Mouse (Mus musculus): ENCODE measurements around the gene Cpsf3. TPM values are rescaled to one million over a fixed set of nuclear protein-coding genes. Genes with fewer than 3 reads are reported as not detected.

Gene Cpsf3
- total and polyA plus RNA-seq, 2 experiments = 16.1 to 28.7 TPM

DNA sequence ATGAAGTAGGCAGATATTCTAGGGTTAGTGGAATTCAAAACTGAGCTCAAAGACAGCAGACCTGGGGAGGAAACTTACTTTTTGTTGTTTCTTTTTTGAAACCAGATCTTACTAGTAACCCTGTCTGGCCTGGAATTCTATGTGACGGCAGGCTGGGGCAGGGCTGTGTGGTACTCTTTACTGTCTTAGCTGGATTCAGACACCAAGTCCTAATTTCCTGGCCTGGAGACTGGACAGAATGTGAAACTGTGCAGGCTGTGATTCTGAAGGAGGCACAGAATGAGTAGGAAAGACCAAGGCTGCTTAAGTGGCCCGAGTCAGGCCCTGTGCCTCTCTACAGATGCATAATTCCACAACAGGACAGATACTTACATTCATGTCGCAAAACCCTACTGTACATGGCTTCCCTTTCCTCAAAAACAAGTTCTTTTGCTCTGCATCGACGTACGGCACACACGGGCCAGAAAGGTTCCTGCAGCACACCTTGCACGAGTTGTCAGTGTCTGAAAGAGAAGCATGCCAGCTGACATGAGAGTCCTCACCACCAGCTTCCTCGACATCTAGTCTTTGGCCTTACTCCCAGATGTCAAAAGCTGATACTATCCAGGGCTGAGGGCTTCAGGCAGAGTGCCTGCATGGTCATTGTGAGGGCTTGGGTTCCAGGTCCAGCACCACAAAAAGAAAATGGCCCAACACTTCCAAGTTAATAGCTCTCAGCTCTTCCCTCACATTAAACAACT, 44.6 kb downstream of the Cpsf3 start:
- TF ChIP-seq CTCF (IDR thresholded peaks at IDR 0.05; ENCODE audit: low read depth, low read length) = no peak
- no peak for TF ChIP-seq POLR2A (IDR thresholded peaks at IDR 0.05; ENCODE audit: extremely low read depth, insufficient read depth, low read length)
- peaks cover 52% of the 10 kb centered on the region for H3K36me3 ChIP-seq (ENCODE audit: control insufficient read depth, insufficient read depth, low read length)

DNA sequence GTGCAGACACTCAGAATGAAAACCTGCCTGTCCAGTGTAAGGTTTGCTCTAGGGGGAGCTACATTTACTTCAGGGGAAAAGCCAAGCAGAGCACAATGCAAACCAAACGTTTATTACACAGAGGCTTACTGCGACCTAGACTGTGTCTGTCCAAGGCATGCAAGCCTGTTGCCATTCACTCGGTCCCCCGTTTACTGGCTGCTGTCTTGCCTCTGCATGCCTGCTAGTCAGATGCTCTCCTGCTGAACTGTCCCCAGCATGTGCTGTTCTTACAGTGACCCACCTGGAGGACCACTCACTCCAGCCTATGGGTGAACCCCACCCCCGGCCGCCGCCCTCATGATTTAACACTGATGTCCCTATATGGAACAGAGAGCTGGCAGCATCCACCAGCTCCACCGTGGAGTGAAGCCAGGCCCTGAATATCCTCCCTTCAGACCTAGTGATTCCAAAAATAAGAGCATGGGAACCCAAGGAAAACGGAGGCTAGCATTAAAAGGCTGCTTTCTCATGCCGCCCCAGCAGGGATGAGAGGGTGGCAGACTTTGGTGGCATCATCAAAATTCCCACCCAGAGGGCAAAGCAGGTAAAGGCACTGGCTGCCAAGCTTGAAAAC, 45.9 kb downstream of the Cpsf3 start:
- no peak overlapping the region for H3K9ac ChIP-seq (ENCODE audit: low read depth, low read length)
- TF ChIP-seq POLR2A (IDR thresholded peaks at IDR 0.05; ENCODE audit: extremely low read depth, insufficient read depth, low read length) = no peak
- TF ChIP-seq CTCF (IDR thresholded peaks at IDR 0.05; ENCODE audit: low read depth, low read length) = no peak
- H3K36me3 ChIP-seq (ENCODE audit: control insufficient read depth, insufficient read depth, low read length) = peaks cover 46% of the 10 kb centered on the region
- no peak overlapping the region for H3K4me3 ChIP-seq (ENCODE audit: insufficient read depth, low read depth, low read length)
- DNase-seq (ENCODE audit: extremely low read depth, low read depth, low spot score) = no peak
- WGBS = 88% methylated on average over 10 of the region's 10 CpGs
- H3K27ac ChIP-seq (replicated peaks; ENCODE audit: insufficient read depth, low read depth, low read length) = no peak overlapping the region
- no peaks in the 10 kb centered on the region for H3K79me2 ChIP-seq (ENCODE audit: control insufficient read depth, insufficient read depth, low read length)
- H3K27me3 ChIP-seq (ENCODE audit: control insufficient read depth, insufficient read depth, low read length) = no peaks in the 10 kb centered on the region
- H3K4me1 ChIP-seq (ENCODE audit: control insufficient read depth, insufficient read depth, low read length) = no peaks in the 10 kb centered on the region

More for the DNA sequence above, 44.6 kb downstream of the Cpsf3 start:
- Histone ChIP-seq H3K79me2 (ENCODE audit: control insufficient read depth, insufficient read depth, low read length) (no peaks in the 10 kb centered on the region), H3K4me3 (ENCODE audit: insufficient read depth, low read depth, low read length) (no peak overlapping the region), H3K4me1 (ENCODE audit: control insufficient read depth, insufficient read depth, low read length) (no peaks in the 10 kb centered on the region), H3K27me3 (ENCODE audit: control insufficient read depth, insufficient read depth, low read length) (no peaks in the 10 kb centered on the region), H3K9ac (ENCODE audit: low read depth, low read length) (no peak overlapping the region), H3K27ac (replicated peaks; ENCODE audit: insufficient read depth, low read depth, low read length) (no peak overlapping the region)
- 87% methylated on average over 9 of the region's 9 CpGs for WGBS
- no peak for DNase-seq (ENCODE audit: extremely low read depth, low read depth, low spot score)

DNA sequence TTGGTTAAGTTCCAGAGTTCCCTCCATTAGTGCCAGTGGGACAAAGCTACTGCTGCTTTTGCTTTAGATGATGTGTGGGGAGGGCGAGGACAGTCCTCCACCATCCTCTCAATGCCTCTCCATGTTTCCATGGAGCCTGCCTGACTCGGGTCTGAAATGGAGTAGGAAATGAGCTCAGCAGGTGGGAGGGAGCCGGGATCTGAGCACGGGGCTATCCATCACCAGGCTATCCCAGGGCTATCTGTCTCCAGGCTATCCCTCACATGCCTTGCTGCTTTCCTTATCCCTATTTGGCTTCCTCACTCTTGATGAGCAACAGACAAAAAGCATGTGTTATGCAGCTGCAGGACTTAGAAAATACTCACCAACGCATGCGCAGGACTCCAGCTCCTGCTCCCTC, 46.5 kb downstream of the Cpsf3 start:
- Histone ChIP-seq H3K27ac (replicated peaks; ENCODE audit: insufficient read depth, low read depth, low read length) (no peak overlapping the region), H3K4me3 (ENCODE audit: insufficient read depth, low read depth, low read length) (no peak overlapping the region), H3K4me1 (ENCODE audit: control insufficient read depth, insufficient read depth, low read length) (no peaks in the 10 kb centered on the region), H3K9ac (ENCODE audit: low read depth, low read length) (no peak overlapping the region), H3K36me3 (ENCODE audit: control insufficient read depth, insufficient read depth, low read length) (peaks cover 45% of the 10 kb centered on the region), H3K79me2 (ENCODE audit: control insufficient read depth, insufficient read depth, low read length) (no peaks in the 10 kb centered on the region), H3K27me3 (ENCODE audit: control insufficient read depth, insufficient read depth, low read length) (no peaks in the 10 kb centered on the region)
- TF ChIP-seq CTCF (IDR thresholded peaks at IDR 0.05; ENCODE audit: low read depth, low read length) (no peak), POLR2A (IDR thresholded peaks at IDR 0.05; ENCODE audit: extremely low read depth, insufficient read depth, low read length) (no peak)
- no peak for DNase-seq (ENCODE audit: extremely low read depth, low read depth, low spot score)
- 88% methylated on average over 6 of the region's 6 CpGs for WGBS

DNA sequence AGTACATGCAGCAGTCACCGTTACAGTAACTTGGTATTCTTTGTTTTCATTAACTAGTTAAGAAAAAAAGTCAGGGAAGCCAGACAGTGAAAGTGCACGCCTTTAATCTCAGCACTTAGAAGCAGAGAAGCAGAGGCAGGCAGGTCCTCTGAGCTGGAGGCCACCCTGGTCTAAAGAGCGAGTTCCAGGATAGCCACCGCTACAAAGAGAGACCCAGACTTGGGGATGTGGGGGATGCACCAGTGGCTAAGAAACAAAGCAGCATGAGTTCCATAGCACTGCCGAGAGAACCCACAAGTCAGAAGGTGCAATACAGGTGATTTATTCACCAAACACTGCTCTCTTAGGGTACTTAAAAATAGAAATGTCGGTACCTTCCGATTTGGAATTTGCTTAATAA, 47.8 kb downstream of the Cpsf3 start:
- 95% methylated on average over 7 of the region's 7 CpGs for WGBS
- DNase-seq (ENCODE audit: extremely low read depth, low read depth, low spot score) = no peak
- Histone ChIP-seq H3K79me2 (ENCODE audit: control insufficient read depth, insufficient read depth, low read length) (no peaks in the 10 kb centered on the region), H3K27ac (replicated peaks; ENCODE audit: insufficient read depth, low read depth, low read length) (no peak overlapping the region), H3K4me3 (ENCODE audit: insufficient read depth, low read depth, low read length) (no peak overlapping the region), H3K27me3 (ENCODE audit: control insufficient read depth, insufficient read depth, low read length) (no peaks in the 10 kb centered on the region), H3K36me3 (ENCODE audit: control insufficient read depth, insufficient read depth, low read length) (peaks cover 38% of the 10 kb centered on the region), H3K4me1 (ENCODE audit: control insufficient read depth, insufficient read depth, low read length) (no peaks in the 10 kb centered on the region), H3K9ac (ENCODE audit: low read depth, low read length) (no peak overlapping the region)
- no peak for TF ChIP-seq POLR2A (IDR thresholded peaks at IDR 0.05; ENCODE audit: extremely low read depth, insufficient read depth, low read length)
- TF ChIP-seq CTCF (IDR thresholded peaks at IDR 0.05; ENCODE audit: low read depth, low read length) = no peak

DNA sequence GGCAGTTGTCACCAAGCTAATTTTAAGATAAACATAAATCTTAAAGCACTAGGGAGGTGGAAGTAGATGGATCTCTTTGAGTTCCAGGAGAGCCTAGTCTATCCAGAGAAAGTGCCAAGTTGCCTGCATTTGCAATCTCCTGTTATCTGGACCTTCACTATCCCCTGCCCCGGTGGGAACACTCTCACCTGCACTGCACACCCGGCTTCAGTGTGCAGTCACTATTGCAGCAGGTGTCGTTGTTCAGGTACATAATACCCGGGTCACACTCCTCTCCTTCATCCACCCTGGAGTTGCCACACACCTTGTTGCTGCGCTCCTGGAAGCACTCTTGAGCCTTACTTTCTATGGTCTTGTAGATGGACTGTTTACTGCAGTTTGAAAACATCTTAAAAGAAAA, 48.6 kb downstream of the Cpsf3 start:
- H3K4me1 ChIP-seq (ENCODE audit: control insufficient read depth, insufficient read depth, low read length) = no peaks in the 10 kb centered on the region
- TF ChIP-seq CTCF (IDR thresholded peaks at IDR 0.05; ENCODE audit: low read depth, low read length) (no peak), POLR2A (IDR thresholded peaks at IDR 0.05; ENCODE audit: extremely low read depth, insufficient read depth, low read length) (no peak)
- H3K27ac ChIP-seq (replicated peaks; ENCODE audit: insufficient read depth, low read depth, low read length) = no peak overlapping the region
- no peaks in the 10 kb centered on the region for H3K27me3 ChIP-seq (ENCODE audit: control insufficient read depth, insufficient read depth, low read length)
- H3K36me3 ChIP-seq (ENCODE audit: control insufficient read depth, insufficient read depth, low read length) = peaks cover 37% of the 10 kb centered on the region; the same call in 1 of the 2 replicates
- H3K4me3 ChIP-seq (ENCODE audit: insufficient read depth, low read depth, low read length) = no peak overlapping the region
- DNase-seq (ENCODE audit: extremely low read depth, low read depth, low spot score) = no peak
- no peak overlapping the region for H3K9ac ChIP-seq (ENCODE audit: low read depth, low read length)
- 90% methylated on average over 5 of the region's 5 CpGs for WGBS
- H3K79me2 ChIP-seq (ENCODE audit: control insufficient read depth, insufficient read depth, low read length) = no peaks in the 10 kb centered on the region

DNA sequence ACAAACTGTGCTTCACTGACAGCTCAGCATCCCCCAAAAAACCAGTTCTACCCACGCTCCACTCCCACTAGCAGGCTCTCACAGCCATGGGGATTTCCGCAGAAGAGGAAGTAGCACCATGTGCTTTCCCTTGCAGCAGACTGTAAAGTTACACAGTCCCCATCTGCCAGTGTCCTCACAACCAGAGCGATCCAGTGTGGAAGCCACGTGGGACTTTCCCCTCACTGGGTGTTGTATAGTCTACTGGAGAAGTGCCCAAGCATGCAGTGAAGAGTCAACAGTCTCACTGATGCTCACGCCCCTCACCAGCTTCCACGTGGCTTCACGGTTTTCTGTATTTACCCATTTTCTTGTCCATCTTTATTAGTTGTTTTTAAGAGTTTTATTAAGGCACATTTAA, 50.7 kb downstream of the Cpsf3 start:
- Histone ChIP-seq H3K9ac (ENCODE audit: low read depth, low read length) (no peak overlapping the region), H3K27me3 (ENCODE audit: control insufficient read depth, insufficient read depth, low read length) (no peaks in the 10 kb centered on the region), H3K27ac (replicated peaks; ENCODE audit: insufficient read depth, low read depth, low read length) (no peak overlapping the region), H3K36me3 (ENCODE audit: control insufficient read depth, insufficient read depth, low read length) (peaks cover 36% of the 10 kb centered on the region), H3K79me2 (ENCODE audit: control insufficient read depth, insufficient read depth, low read length) (no peaks in the 10 kb centered on the region), H3K4me3 (ENCODE audit: insufficient read depth, low read depth, low read length) (no peak overlapping the region), H3K4me1 (ENCODE audit: control insufficient read depth, insufficient read depth, low read length) (no peaks in the 10 kb centered on the region)
- WGBS = 44% methylated on average over 7 of the region's 7 CpGs
- TF ChIP-seq POLR2A (IDR thresholded peaks at IDR 0.05; ENCODE audit: extremely low read depth, insufficient read depth, low read length) (no peak), CTCF (IDR thresholded peaks at IDR 0.05; ENCODE audit: low read depth, low read length) (no peak)
- DNase-seq (ENCODE audit: extremely low read depth, low read depth, low spot score) = peak; percentile 24

Measured in liver, adult 2 months (tissue).